Mouse (Mus musculus) left cerebral cortex, adult 2 months (tissue): ENCODE measurements around the gene Zbtb20. TPM values are rescaled to one million over a fixed set of nuclear protein-coding genes. Genes with fewer than 3 reads are reported as not detected.
A peak's percentile ranks its signal among the peaks of the same experiment; 100 is the strongest.

Experiments
- DNase-seq, 2 experiments: peaks; one replicate each; pipeline ENCODE4 v3.0.0; 2021 to 2022; ENCODE audit warnings: low spot score in 2 of 2, mixed read lengths in 1 of 2; ENCODE audit errors: extremely low spot score in 1 of 2
- H3K27ac ChIP-seq: fragments of 200-600 bp; 2 replicates; pipeline ENCODE4 v1.8.1; 2022
- H3K4me3 ChIP-seq: fragments of 200-600 bp; 2 replicates; pipeline ENCODE4 v1.8.1; 2022
- CTCF ChIP-seq: fragments of 200-600 bp; IDR thresholded peaks from 2 replicates; pipeline ENCODE4 v1.8.1; 2022; ENCODE audit warnings: antibody characterized with exemption, mild to moderate bottlenecking, moderate library complexity
- intact Hi-C: fragments of 180-260 bp; cut with DNase I; formaldehyde crosslinking; loops from one replicate; pipeline ENCODE4 v1.15.1; 2025
- total RNA-seq, 2 experiments: library from RNA; stranded (reverse); gene quantifications; 2 replicates each; pipeline ENCODE4 v1.2.3; 2021

The Zbtb20 gene
- total RNA-seq, 2 experiments from 2014 or later, result 46.5 to 57.6 TPM

DNA sequence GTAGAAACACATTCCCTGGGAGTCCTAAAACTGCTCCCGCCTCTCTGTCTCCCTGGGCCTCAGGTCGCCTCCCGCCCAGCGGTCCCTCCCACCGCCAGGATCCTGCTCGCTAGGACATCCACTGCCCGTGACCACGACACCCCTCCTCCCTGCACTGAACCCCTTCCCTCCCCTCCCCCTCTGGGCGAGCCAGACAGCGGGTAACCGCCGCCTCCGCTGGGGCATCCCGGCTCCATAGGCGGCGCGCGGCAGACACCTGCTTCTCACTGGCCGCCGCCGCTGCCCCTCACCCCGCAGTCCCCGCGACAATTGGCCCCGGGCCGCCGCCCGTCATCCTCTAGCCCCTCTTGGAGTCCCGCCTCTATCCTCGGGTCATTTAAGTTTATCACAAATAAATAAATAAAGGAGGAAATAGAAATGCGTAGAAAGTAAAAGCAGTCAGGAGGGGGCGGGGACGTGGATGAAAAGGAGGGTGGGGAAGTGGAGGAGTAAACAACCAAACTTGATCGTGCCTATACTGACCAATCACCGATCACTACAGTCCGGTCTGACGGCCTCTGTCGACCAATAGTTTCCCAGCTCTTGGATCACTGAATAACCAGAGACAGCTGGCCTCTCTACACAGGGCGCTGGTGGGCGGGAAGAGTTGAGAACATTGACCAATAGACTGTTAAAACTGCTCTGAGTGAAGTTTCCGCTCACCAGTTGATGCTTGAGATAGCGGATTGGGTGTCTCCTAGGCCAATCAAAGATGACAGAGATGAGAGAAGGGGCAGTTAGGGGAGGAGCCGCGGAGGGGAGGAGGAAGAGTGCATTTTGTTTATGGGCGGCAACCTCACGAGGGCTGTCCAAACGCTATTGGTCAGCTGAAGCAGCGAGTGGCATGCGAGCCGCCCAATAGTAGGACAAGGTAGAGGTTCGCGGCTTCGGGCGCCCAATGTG is 500 bp upstream of the Zbtb20 start:
- peak; percentile 99 for DNase-seq
- H3K27ac ChIP-seq, result peak overlapping the region; percentile 98
- TF ChIP-seq CTCF, result no peak; the same call in 1 of the 2 replicates
- intact Hi-C loops, result loop anchor here (5.0 kb wide), 1 partner anchor 38 kb away; no protein-coding TSS in a partner anchor
- peak overlapping the region; percentile 72 for H3K4me3 ChIP-seq

DNA sequence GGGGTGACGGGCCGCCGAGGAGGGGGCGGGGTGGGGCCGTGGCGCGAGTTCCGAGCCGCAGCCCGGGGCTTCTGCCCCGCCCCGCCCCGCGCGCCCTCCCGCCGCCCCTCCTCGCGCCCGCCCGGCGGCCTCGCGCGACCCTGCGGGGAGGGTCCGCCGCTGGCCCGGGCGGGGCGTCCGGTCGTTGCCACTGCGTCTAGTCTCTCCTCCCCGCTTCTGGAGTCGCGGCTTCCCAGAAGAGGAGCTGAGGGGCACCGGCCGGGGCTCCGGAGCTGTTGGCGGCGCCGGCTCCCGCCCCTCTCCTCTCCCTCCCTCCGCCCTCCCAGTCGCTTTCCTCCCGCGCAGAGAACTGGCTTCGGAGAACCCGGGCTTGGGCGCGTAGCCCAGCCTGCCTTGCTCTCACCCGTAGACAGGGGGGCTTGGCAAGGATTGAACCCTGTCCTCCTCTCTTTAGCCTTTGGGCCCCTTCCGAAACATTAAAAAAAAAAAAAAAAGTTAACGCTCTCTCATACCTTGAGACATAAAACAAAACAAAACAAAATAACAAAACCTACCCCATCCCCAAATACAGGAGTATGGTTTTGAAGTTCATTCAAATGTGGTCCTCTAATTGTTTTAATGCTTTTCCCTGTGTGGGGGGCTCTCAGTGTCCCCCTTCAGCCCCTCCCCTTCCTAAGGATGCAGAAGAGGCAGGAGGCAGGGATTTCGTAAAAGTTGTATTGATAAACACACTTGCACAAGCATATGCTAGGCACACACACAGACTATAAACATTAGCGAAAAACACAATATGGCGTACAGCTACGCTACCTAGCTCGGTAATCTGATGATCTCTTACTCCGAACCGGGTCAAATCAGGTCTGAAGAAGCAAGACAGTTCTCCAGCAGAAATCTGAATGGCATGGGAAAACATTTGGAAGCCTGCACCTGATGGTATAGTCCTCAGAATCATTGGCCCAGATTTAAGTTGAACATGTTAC is 630 bp downstream of the Zbtb20 start:
- peak overlapping the region; percentile 89 for H3K27ac ChIP-seq
- DNase-seq, result peak; percentile 53 to 73
- intact Hi-C loops, result no loop called here
- no peak; the same call in 1 of the 2 replicates for TF ChIP-seq CTCF
- peak overlapping the region; percentile 64 for H3K4me3 ChIP-seq

GRCm38 (mm10) chr16:42880046-42880445 is 4.4 kb downstream of the Zbtb20 start:
- intact Hi-C loops, result no loop called here
- no peak for DNase-seq
- no peak overlapping the region for H3K4me3 ChIP-seq
- H3K27ac ChIP-seq, result no peak overlapping the region
- no peak for TF ChIP-seq CTCF

- intact Hi-C loops, result no loop called here
- DNase-seq, result no peak
- TF ChIP-seq CTCF, result no peak
- H3K4me3 ChIP-seq, result no peak overlapping the region
- no peak overlapping the region for H3K27ac ChIP-seq
Observed at GRCm38 (mm10) chr16:42885538-42885937, 9.9 kb downstream of the Zbtb20 start.

DNA sequence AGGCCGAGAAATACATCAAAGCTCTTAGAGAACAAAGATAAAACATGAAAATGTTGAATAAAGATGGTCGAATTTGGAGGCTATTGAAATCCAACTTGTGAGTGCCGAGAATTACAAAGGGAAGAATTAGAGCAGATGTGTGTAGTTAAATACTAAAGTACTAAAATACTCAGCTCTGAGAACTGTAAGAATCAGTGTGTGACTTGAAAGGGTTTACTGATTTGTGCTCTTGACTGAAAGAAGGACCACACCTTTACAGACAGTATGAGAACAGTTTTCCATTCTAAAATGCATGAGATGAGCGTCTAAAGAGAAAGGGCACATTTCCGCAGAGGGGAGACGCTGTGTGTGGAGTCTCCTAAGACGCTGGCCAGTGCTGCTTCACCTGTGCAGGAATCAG is 10.3 kb downstream of the Zbtb20 start:
- H3K27ac ChIP-seq, result no peak overlapping the region

DNA sequence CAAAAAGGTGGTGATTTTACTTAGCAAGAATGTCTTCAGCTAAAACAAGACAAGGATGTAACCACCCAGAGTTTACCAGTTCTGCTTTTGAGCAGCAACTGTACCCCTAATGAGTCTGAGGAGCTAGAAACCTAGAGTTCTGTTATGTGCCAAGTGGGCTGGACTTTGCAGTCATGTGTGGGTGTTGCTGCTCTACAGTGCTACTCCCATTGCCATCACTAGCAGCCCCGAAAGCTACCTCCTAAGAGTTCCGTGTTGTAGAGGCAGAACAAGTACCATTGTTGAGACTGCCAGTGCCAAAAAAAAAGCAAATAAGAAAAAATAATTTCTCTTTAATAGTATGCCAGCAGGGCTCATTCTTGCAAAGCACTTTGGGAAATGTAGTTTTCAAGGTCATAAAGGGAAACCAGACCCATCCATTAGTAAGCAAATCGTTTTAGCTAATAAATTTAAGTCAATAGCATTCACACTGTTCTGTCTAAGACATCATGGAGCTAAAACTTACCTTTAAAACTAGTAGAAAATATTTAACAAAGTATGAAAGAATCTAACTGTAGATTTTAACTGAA is 21.5 kb downstream of the Zbtb20 start:
- Histone ChIP-seq H3K4me3 (peak overlapping the region; percentile 24; the same call in 1 of the 2 replicates), H3K27ac (0 out of 2 replicates have a peak overlapping the region, but pooled peaks have one; percentile 15)
- TF ChIP-seq CTCF, result no peak
- no peak for DNase-seq
- intact Hi-C loops, result no loop called here

More for the DNA sequence above, 10.3 kb downstream of the Zbtb20 start:
- intact Hi-C loops, result no loop called here
- TF ChIP-seq CTCF, result no peak
- DNase-seq, result no peak
- no peak overlapping the region for H3K4me3 ChIP-seq

- no peak overlapping the region for H3K4me3 ChIP-seq
- no peak overlapping the region for H3K27ac ChIP-seq
- DNase-seq, result no peak
- intact Hi-C loops, result no loop called here
- TF ChIP-seq CTCF, result no peak
Observed at GRCm38 (mm10) chr16:42900328-42900727, 24.6 kb downstream of the Zbtb20 start.

GRCm38 (mm10) chr16:42907283-42907701 is 31.6 kb downstream of the Zbtb20 start:
- no peak for DNase-seq
- TF ChIP-seq CTCF, result no peak
- intact Hi-C loops, result no loop called here
- Histone ChIP-seq H3K27ac (peak overlapping the region; percentile 75), H3K4me3 (peak overlapping the region; percentile 44)

- H3K27ac ChIP-seq, result peak overlapping the region; percentile 75; the same call in 1 of the 2 replicates
- peak overlapping the region; percentile 44 for H3K4me3 ChIP-seq
- intact Hi-C loops, result no loop called here
- TF ChIP-seq CTCF, result no peak
- DNase-seq, result no peak
Observed at GRCm38 (mm10) chr16:42908381-42908780, 32.7 kb downstream of the Zbtb20 start.

GRCm38 (mm10) chr16:42908896-42909295 is 33.2 kb downstream of the Zbtb20 start:
- no peak for TF ChIP-seq CTCF
- H3K27ac ChIP-seq, result no peak overlapping the region; the same call in 1 of the 2 replicates
- intact Hi-C loops, result no loop called here
- peak overlapping the region; percentile 26; the same call in 1 of the 2 replicates for H3K4me3 ChIP-seq
- DNase-seq, result no peak

DNA sequence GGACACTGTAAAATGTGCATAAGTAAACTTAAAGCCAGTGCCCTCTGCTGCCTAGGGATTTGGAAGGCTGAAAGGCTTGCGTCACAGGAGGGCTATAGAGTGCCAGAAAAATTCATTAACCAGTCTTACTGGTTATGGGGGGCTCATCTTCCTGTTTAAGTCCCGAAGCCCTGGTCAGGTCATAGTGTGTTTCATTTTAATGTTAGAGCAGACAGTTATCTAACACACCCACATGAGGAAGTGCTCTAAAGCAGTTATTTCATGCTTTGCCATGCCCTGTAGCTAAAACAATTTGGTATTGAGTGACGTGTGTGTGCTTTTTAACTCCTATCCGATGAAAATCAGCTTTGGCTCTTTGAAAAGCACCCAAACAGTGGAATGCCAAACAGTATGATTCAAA is 34.3 kb downstream of the Zbtb20 start:
- intact Hi-C loops, result loop anchor here (5.0 to 10.0 kb wide), 4 partner anchors 255 to 718 kb away; no protein-coding TSS in a partner anchor
- Histone ChIP-seq H3K4me3 (peak overlapping the region; percentile 1; the same call in 1 of the 2 replicates), H3K27ac (peak overlapping the region; percentile 37; the same call in 1 of the 2 replicates)
- no peak for DNase-seq
- TF ChIP-seq CTCF, result no peak
